Mouse (Mus musculus) heart, adult 10 weeks (tissue): Measurements from ENCODE around the gene Gm13023. TPM values are rescaled to one million over a fixed set of nuclear protein-coding genes. Genes with fewer than 3 reads are reported as not detected.

Experiments used
- polyA plus RNA-seq: library from polyadenylated mRNA; stranded (reverse); fragments of 350-450 nt; fragmentation: Illumina TruSeq; extraction: RNeasy Lipid Tissue Mini Kit (QIAGEN cat#74804); gene quantifications from one replicate; pipeline ENCODE4 v1.2.3, GENCODE M21; 2014; ENCODE audit warnings: low read depth, low replicate concordance

The Gm13023 gene
- polyA plus RNA-seq = not detected

GRCm38 (mm10) chr4:143789052-143789451, at the start of gene Gm13023:
Gene Gm13023, plus strand, starts transcription at chr4:143789352.

GRCm38 (mm10) chr4:143815993-143816392, 26.8 kb downstream of the Gm13023 start, which contains the start of gene Gm13084:
Gene Gm13084, minus strand, starts transcription at chr4:143816093.

Other genes with a start within 250 kb of the Gm13023 start
- gene BC080695, start 237.7 kb upstream of the Gm13023 start, polyA plus RNA-seq = not detected
- not detected for gene Gm13057, start 237.6 kb upstream of the Gm13023 start, polyA plus RNA-seq
- not detected for gene Gm13083, start 174.3 kb upstream of the Gm13023 start, polyA plus RNA-seq
- gene Gm13088, start 132.1 kb upstream of the Gm13023 start, polyA plus RNA-seq = not detected
- gene Gm13089, start 86.6 kb upstream of the Gm13023 start, polyA plus RNA-seq = not detected
- not detected for gene Gm13078, start 69.9 kb upstream of the Gm13023 start, polyA plus RNA-seq
- not detected for gene Gm13084, start 26.7 kb downstream of the Gm13023 start, polyA plus RNA-seq
- gene Gm13103, start 57.1 kb downstream of the Gm13023 start, polyA plus RNA-seq = not detected
- gene Pramef6, start 111.0 kb downstream of the Gm13023 start, polyA plus RNA-seq = not detected
- not detected for gene Pramef25, start 161.7 kb downstream of the Gm13023 start, polyA plus RNA-seq
- not detected for gene Gm13101, start 177.6 kb downstream of the Gm13023 start, polyA plus RNA-seq
- not detected for gene Pramef17, start 205.0 kb downstream of the Gm13023 start, polyA plus RNA-seq